Mouse (Mus musculus): ENCODE measurements around the gene Mettl16. TPM values are rescaled to one million over a fixed set of nuclear protein-coding genes. Genes with fewer than 3 reads are reported as not detected.
A peak's percentile ranks its signal among the peaks of the same experiment; 100 is the strongest.

Gene Mettl16
- total and polyA plus RNA-seq, 2 experiments from 2014 or later: 3.6 to 12.7 TPM

- Histone ChIP-seq H3K27ac (ENCODE audit: low read depth) (peak overlapping the region; percentile 63), H3K27me3 (ENCODE audit: control insufficient read depth, insufficient read depth, low read length) (no peaks in the 10 kb centered on the region), H3K36me3 (replicated peaks; ENCODE audit: control insufficient read depth, insufficient read depth, low read length) (peaks cover 18% of the 10 kb centered on the region), H3K4me1 (ENCODE audit: control insufficient read depth, insufficient read depth) (peaks cover 35% of the 10 kb centered on the region), H3K9ac (replicated peaks; ENCODE audit: low read depth, low read length) (0 out of 2 replicates have a peak overlapping the region, but pooled peaks have one; percentile 10), H3K4me2 (ENCODE audit: low read depth, low read length) (no peak overlapping the region), H3K4me3 (ENCODE audit: low read depth, low read length) (no peak overlapping the region), H3K9me3 (replicated peaks; ENCODE audit: control insufficient read depth, low read length) (peaks cover 3% of the 10 kb centered on the region; the same call in 1 of the 2 replicates)
- ATAC-seq (ENCODE audit: insufficient read depth, low read depth) (no peak), DNase-seq (ENCODE audit: low spot score) (no peak)
- WGBS: 86% methylated on average over 8 of the region's 8 CpGs
- no peak for TF ChIP-seq CTCF (IDR thresholded peaks at IDR 0.05; ENCODE audit: low read depth)
- no peak for TF ChIP-seq EP300 (IDR thresholded peaks at IDR 0.05; ENCODE audit: low read depth)
Measured at GRCm38 (mm10) chr11:74840739-74841138, 70.1 kb downstream of the Mettl16 start.

DNA sequence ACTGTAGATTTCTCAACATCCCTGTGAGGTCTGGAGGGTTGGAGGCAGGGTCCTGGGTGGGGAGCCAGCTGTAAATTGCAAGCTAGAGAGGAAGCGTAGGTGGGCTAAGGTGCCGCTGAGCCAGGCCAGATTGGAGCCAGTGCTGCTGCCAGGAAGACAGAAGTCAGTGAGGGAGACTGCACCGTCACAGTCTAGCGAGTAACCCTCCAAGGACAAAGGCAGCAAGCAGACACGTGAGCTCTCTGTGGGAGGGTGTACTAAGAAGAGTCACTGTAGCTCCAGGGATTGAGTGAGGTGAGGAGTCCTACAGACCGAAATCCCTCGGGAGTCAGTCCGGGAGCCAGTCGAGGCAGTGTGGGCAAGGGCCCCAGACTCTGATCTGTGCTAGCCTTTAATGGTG is 70.7 kb downstream of the Mettl16 start:
- no peak overlapping the region for H3K4me2 ChIP-seq (ENCODE audit: low read depth, low read length)
- peak overlapping the region; percentile 63 for H3K27ac ChIP-seq (ENCODE audit: low read depth)
- ATAC-seq (ENCODE audit: insufficient read depth, low read depth): no peak
- WGBS: 52% methylated on average over 9 of the region's 9 CpGs
- no peak overlapping the region for H3K4me3 ChIP-seq (ENCODE audit: low read depth, low read length)
- peaks cover 3% of the 10 kb centered on the region; the same call in 1 of the 2 replicates for H3K9me3 ChIP-seq (replicated peaks; ENCODE audit: control insufficient read depth, low read length)
- TF ChIP-seq CTCF (IDR thresholded peaks at IDR 0.05; ENCODE audit: low read depth) (no peak), EP300 (IDR thresholded peaks at IDR 0.05; ENCODE audit: low read depth) (no peak)
- peak; percentile 63 for DNase-seq (ENCODE audit: low spot score)
- peak overlapping the region; percentile 10; the same call in 1 of the 2 replicates for H3K9ac ChIP-seq (replicated peaks; ENCODE audit: low read depth, low read length)
- H3K4me1 ChIP-seq (ENCODE audit: control insufficient read depth, insufficient read depth): peaks cover 31% of the 10 kb centered on the region
- no peaks in the 10 kb centered on the region for H3K27me3 ChIP-seq (ENCODE audit: control insufficient read depth, insufficient read depth, low read length)
- peaks cover 18% of the 10 kb centered on the region for H3K36me3 ChIP-seq (replicated peaks; ENCODE audit: control insufficient read depth, insufficient read depth, low read length)

- no peak overlapping the region for H3K9ac ChIP-seq (replicated peaks; ENCODE audit: low read depth, low read length)
- peaks cover 3% of the 10 kb centered on the region; the same call in 1 of the 2 replicates for H3K9me3 ChIP-seq (replicated peaks; ENCODE audit: control insufficient read depth, low read length)
- TF ChIP-seq CTCF (IDR thresholded peaks at IDR 0.05; ENCODE audit: low read depth) (no peak), EP300 (IDR thresholded peaks at IDR 0.05; ENCODE audit: low read depth) (no peak)
- no peaks in the 10 kb centered on the region for H3K27me3 ChIP-seq (ENCODE audit: control insufficient read depth, insufficient read depth, low read length)
- WGBS: 82% methylated on average over 13 of the region's 13 CpGs
- 0 out of 2 replicates have a peak overlapping the region, but pooled peaks have one; percentile 63 for H3K27ac ChIP-seq (ENCODE audit: low read depth)
- H3K4me2 ChIP-seq (ENCODE audit: low read depth, low read length): no peak overlapping the region
- no peak overlapping the region for H3K4me3 ChIP-seq (ENCODE audit: low read depth, low read length)
- DNase-seq (ENCODE audit: low spot score) (no peak), ATAC-seq (ENCODE audit: insufficient read depth, low read depth) (no peak)
- H3K36me3 ChIP-seq (replicated peaks; ENCODE audit: control insufficient read depth, insufficient read depth, low read length): peaks cover 18% of the 10 kb centered on the region
- peaks cover 31% of the 10 kb centered on the region for H3K4me1 ChIP-seq (ENCODE audit: control insufficient read depth, insufficient read depth)
Measured at GRCm38 (mm10) chr11:74842045-74842444, 71.4 kb downstream of the Mettl16 start.

DNA sequence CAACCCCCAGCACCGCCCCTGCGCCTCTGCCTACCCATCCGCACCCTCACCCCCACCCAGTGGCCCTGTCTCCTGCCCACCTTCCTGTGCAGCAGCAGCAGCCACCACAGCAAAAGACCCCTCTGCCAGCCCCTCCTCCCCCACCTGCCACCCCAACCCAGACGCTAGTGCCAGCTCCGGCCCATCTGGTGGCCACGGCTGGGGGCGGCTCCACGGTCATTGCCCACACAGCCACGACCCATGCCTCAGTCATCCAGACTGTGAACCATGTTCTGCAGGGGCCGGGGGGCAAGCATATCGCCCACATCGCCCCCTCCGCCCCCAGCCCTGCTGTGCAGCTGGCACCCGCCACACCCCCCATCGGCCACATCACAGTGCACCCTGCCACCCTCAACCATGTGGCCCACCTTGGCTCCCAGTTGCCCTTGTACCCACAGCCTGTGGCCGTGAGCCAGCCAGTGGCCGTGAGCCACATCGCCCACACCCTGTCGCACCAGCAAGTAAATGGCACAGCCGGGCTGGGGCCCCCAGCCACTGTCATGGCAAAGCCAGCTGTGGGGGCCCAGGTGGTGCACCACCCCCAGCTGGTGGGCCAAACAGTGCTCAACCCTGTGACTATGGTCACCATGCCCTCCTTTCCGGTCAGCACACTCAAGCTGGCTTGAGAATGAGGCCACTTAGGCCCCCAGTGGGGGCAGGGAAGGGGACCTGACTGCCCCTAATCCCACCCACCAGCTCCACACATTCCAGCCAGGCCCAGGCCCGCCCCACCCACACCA is 72.2 kb downstream of the Mettl16 start:
- Histone ChIP-seq H3K4me3 (ENCODE audit: low read depth, low read length) (no peak overlapping the region), H3K27me3 (ENCODE audit: control insufficient read depth, insufficient read depth, low read length) (no peaks in the 10 kb centered on the region), H3K9me3 (replicated peaks; ENCODE audit: control insufficient read depth, low read length) (peaks cover 3% of the 10 kb centered on the region; the same call in 1 of the 2 replicates), H3K4me1 (ENCODE audit: control insufficient read depth, insufficient read depth) (peaks cover 31% of the 10 kb centered on the region; the same call in 1 of the 2 replicates), H3K9ac (replicated peaks; ENCODE audit: low read depth, low read length) (no peak overlapping the region), H3K4me2 (ENCODE audit: low read depth, low read length) (no peak overlapping the region), H3K27ac (ENCODE audit: low read depth) (peak overlapping the region; percentile 35), H3K36me3 (replicated peaks; ENCODE audit: control insufficient read depth, insufficient read depth, low read length) (peaks cover 18% of the 10 kb centered on the region)
- no peak for DNase-seq (ENCODE audit: low spot score)
- WGBS: 88% methylated on average over 22 of the region's 22 CpGs
- ATAC-seq (ENCODE audit: insufficient read depth, low read depth): no peak
- no peak for TF ChIP-seq CTCF (IDR thresholded peaks at IDR 0.05; ENCODE audit: low read depth)
- TF ChIP-seq EP300 (IDR thresholded peaks at IDR 0.05; ENCODE audit: low read depth): no peak

- peak overlapping the region; percentile 35 for H3K27ac ChIP-seq (ENCODE audit: low read depth)
- DNase-seq (ENCODE audit: low spot score) (no peak), ATAC-seq (ENCODE audit: insufficient read depth, low read depth) (no peak)
- 55% methylated on average over 2 of the region's 2 CpGs for WGBS
- no peak for TF ChIP-seq CTCF (IDR thresholded peaks at IDR 0.05; ENCODE audit: low read depth)
- TF ChIP-seq EP300 (IDR thresholded peaks at IDR 0.05; ENCODE audit: low read depth): no peak
- H3K27me3 ChIP-seq (ENCODE audit: control insufficient read depth, insufficient read depth, low read length): no peaks in the 10 kb centered on the region
- no peak overlapping the region for H3K4me3 ChIP-seq (ENCODE audit: low read depth, low read length)
- H3K4me2 ChIP-seq (ENCODE audit: low read depth, low read length): no peak overlapping the region
- peaks cover 3% of the 10 kb centered on the region; the same call in 1 of the 2 replicates for H3K9me3 ChIP-seq (replicated peaks; ENCODE audit: control insufficient read depth, low read length)
- H3K36me3 ChIP-seq (replicated peaks; ENCODE audit: control insufficient read depth, insufficient read depth, low read length): peaks cover 18% of the 10 kb centered on the region
- H3K9ac ChIP-seq (replicated peaks; ENCODE audit: low read depth, low read length): no peak overlapping the region
- H3K4me1 ChIP-seq (ENCODE audit: control insufficient read depth, insufficient read depth): peaks cover 36% of the 10 kb centered on the region
Measured at GRCm38 (mm10) chr11:74843435-74843714, 72.7 kb downstream of the Mettl16 start.
